Mouse (Mus musculus): ENCODE data around the gene Dnaaf2. TPM values are rescaled to one million over a fixed set of nuclear protein-coding genes. Genes with fewer than 3 reads are reported as not detected.

The Dnaaf2 gene
- polyA plus RNA-seq, 1 experiment from 2014 or later = 15.4 TPM

- H3K4me3 ChIP-seq = no peak overlapping the region
- WGBS = 89% methylated on average over 5 of the region's 5 CpGs
- peaks cover 4% of the 10 kb centered on the region; the same call in 1 of the 2 replicates for H3K9me3 ChIP-seq
- peaks cover 65% of the 10 kb centered on the region for H3K36me3 ChIP-seq (replicated peaks)
- H3K27me3 ChIP-seq (replicated peaks; ENCODE audit: low read depth, poor library complexity, severe bottlenecking) = no peaks in the 10 kb centered on the region
- DNase-seq (ENCODE audit: low spot score) = no peak
- no peak overlapping the region for H3K27ac ChIP-seq (replicated peaks)
- H3K4me1 ChIP-seq = peaks cover 17% of the 10 kb centered on the region
Measured at GRCm38 (mm10) chr12:69191396-69191795, 6.8 kb downstream of the Dnaaf2 start.

- DNase-seq (ENCODE audit: low spot score) = no peak
- 100% methylated on average over 1 of the region's 1 CpGs for WGBS
Measured at GRCm38 (mm10) chr12:69190522-69190921, 7.7 kb downstream of the Dnaaf2 start.

GRCm38 (mm10) chr12:69190074-69190473, 8.2 kb downstream of the Dnaaf2 start:
- DNase-seq (ENCODE audit: low spot score) = no peak
- H3K4me3 ChIP-seq = no peak overlapping the region
- no peak overlapping the region for H3K27ac ChIP-seq (replicated peaks)
- WGBS = 87% methylated on average over 9 of the region's 9 CpGs
- no peaks in the 10 kb centered on the region for H3K27me3 ChIP-seq (replicated peaks; ENCODE audit: low read depth, poor library complexity, severe bottlenecking)
- H3K36me3 ChIP-seq (replicated peaks) = peaks cover 69% of the 10 kb centered on the region
- H3K9me3 ChIP-seq = peaks cover 4% of the 10 kb centered on the region; the same call in 1 of the 2 replicates
- peaks cover 17% of the 10 kb centered on the region for H3K4me1 ChIP-seq

More at GRCm38 (mm10) chr12:69190522-69190921, 7.7 kb downstream of the Dnaaf2 start:
- Histone ChIP-seq H3K9me3 (peaks cover 4% of the 10 kb centered on the region; the same call in 1 of the 2 replicates), H3K27ac (replicated peaks) (no peak overlapping the region), H3K4me1 (peaks cover 17% of the 10 kb centered on the region), H3K4me3 (no peak overlapping the region), H3K36me3 (replicated peaks) (peaks cover 67% of the 10 kb centered on the region), H3K27me3 (replicated peaks; ENCODE audit: low read depth, poor library complexity, severe bottlenecking) (no peaks in the 10 kb centered on the region)

- H3K36me3 ChIP-seq (replicated peaks) = peaks cover 55% of the 10 kb centered on the region
- 78% methylated on average over 5 of the region's 5 CpGs for WGBS
- no peak for DNase-seq (ENCODE audit: low spot score)
Measured at GRCm38 (mm10) chr12:69186811-69187471, 11.3 kb downstream of the Dnaaf2 start.

GRCm38 (mm10) chr12:69185371-69185770, 12.9 kb downstream of the Dnaaf2 start:
- H3K9me3 ChIP-seq = no peaks in the 10 kb centered on the region
- H3K27me3 ChIP-seq (replicated peaks; ENCODE audit: low read depth, poor library complexity, severe bottlenecking) = no peaks in the 10 kb centered on the region
- 0 out of 2 replicates have a peak overlapping the region, but pooled peaks have one; percentile 93 for H3K27ac ChIP-seq (replicated peaks)
- peaks cover 29% of the 10 kb centered on the region for H3K4me1 ChIP-seq
- DNase-seq (ENCODE audit: low spot score) = no peak
- peaks cover 52% of the 10 kb centered on the region for H3K36me3 ChIP-seq (replicated peaks)
- 76% methylated on average over 7 of the region's 7 CpGs for WGBS
- H3K4me3 ChIP-seq = peak overlapping the region; percentile 88

More at GRCm38 (mm10) chr12:69186811-69187471, 11.3 kb downstream of the Dnaaf2 start:
- no peaks in the 10 kb centered on the region for H3K27me3 ChIP-seq (replicated peaks; ENCODE audit: low read depth, poor library complexity, severe bottlenecking)
- H3K27ac ChIP-seq (replicated peaks) = no peak overlapping the region
- peaks cover 29% of the 10 kb centered on the region for H3K4me1 ChIP-seq
- 0 out of 2 replicates have a peak overlapping the region, but pooled peaks have one; percentile 14 for H3K4me3 ChIP-seq
- peaks cover 4% of the 10 kb centered on the region; the same call in 1 of the 2 replicates for H3K9me3 ChIP-seq

GRCm38 (mm10) chr12:69184342-69185295, 13.6 kb downstream of the Dnaaf2 start:
- Histone ChIP-seq H3K27ac (replicated peaks) (peak overlapping the region; percentile 93), H3K4me1 (peaks cover 29% of the 10 kb centered on the region), H3K9me3 (no peaks in the 10 kb centered on the region), H3K27me3 (replicated peaks; ENCODE audit: low read depth, poor library complexity, severe bottlenecking) (no peaks in the 10 kb centered on the region), H3K4me3 (peak overlapping the region; percentile 88), H3K36me3 (replicated peaks) (peaks cover 46% of the 10 kb centered on the region)
- peak; percentile 64 for DNase-seq (ENCODE audit: low spot score)
- WGBS = 3% methylated on average over 86 of the region's 86 CpGs

GRCm38 (mm10) chr12:69183583-69184308, 14.5 kb downstream of the Dnaaf2 start, which contains the start of the genes Rpl36al and Mgat2:
TSS of gene Rpl36al (minus strand) at chr12:69184083.
TSS of gene Mgat2 (plus strand) at chr12:69184157.
- H3K9me3 ChIP-seq = no peaks in the 10 kb centered on the region
- H3K27me3 ChIP-seq (replicated peaks; ENCODE audit: low read depth, poor library complexity, severe bottlenecking) = no peaks in the 10 kb centered on the region
- peak; percentile 98 for DNase-seq (ENCODE audit: low spot score)
- peak within 1 kb of the TSS; percentile 88 for H3K4me3 ChIP-seq
- peaks cover 29% of the 10 kb centered on the region for H3K4me1 ChIP-seq
- peak within 1 kb of the TSS; percentile 93 for H3K27ac ChIP-seq (replicated peaks)
- H3K36me3 ChIP-seq (replicated peaks) = peaks cover 46% of the 10 kb centered on the region
- under 1% methylated on average over 84 of the region's 84 CpGs for WGBS

GRCm38 (mm10) chr12:69181800-69182199, 16.4 kb downstream of the Dnaaf2 start:
- H3K27ac ChIP-seq (replicated peaks) = no peak overlapping the region
- no peaks in the 10 kb centered on the region for H3K9me3 ChIP-seq
- DNase-seq (ENCODE audit: low spot score) = no peak
- peaks cover 25% of the 10 kb centered on the region for H3K4me1 ChIP-seq
- H3K4me3 ChIP-seq = no peak overlapping the region
- peaks cover 51% of the 10 kb centered on the region for H3K36me3 ChIP-seq (replicated peaks)
- H3K27me3 ChIP-seq (replicated peaks; ENCODE audit: low read depth, poor library complexity, severe bottlenecking) = no peaks in the 10 kb centered on the region
- WGBS = 87% methylated on average over 4 of the region's 4 CpGs

GRCm38 (mm10) chr12:69179371-69179770, 18.9 kb downstream of the Dnaaf2 start:
- DNase-seq (ENCODE audit: low spot score) = no peak
- 85% methylated on average over 12 of the region's 12 CpGs for WGBS
- Histone ChIP-seq H3K27ac (replicated peaks) (no peak overlapping the region), H3K27me3 (replicated peaks; ENCODE audit: low read depth, poor library complexity, severe bottlenecking) (no peaks in the 10 kb centered on the region), H3K36me3 (replicated peaks) (peaks cover 72% of the 10 kb centered on the region), H3K4me3 (no peak overlapping the region), H3K9me3 (no peaks in the 10 kb centered on the region), H3K4me1 (peaks cover 6% of the 10 kb centered on the region; the same call in 1 of the 2 replicates)

GRCm38 (mm10) chr12:69177526-69177925, 20.7 kb downstream of the Dnaaf2 start:
- Histone ChIP-seq H3K36me3 (replicated peaks) (peaks cover 86% of the 10 kb centered on the region), H3K4me1 (no peaks in the 10 kb centered on the region)

GRCm38 (mm10) chr12:69175975-69176374, 22.3 kb downstream of the Dnaaf2 start:
- Histone ChIP-seq H3K27ac (replicated peaks) (no peak overlapping the region), H3K9me3 (no peaks in the 10 kb centered on the region), H3K36me3 (replicated peaks) (peaks cover 79% of the 10 kb centered on the region), H3K4me3 (no peak overlapping the region), H3K27me3 (replicated peaks; ENCODE audit: low read depth, poor library complexity, severe bottlenecking) (no peaks in the 10 kb centered on the region), H3K4me1 (no peaks in the 10 kb centered on the region)
- 92% methylated on average over 3 of the region's 3 CpGs for WGBS
- no peak for DNase-seq (ENCODE audit: low spot score)

More at GRCm38 (mm10) chr12:69177526-69177925, 20.7 kb downstream of the Dnaaf2 start:
- Histone ChIP-seq H3K9me3 (no peaks in the 10 kb centered on the region), H3K27ac (replicated peaks) (no peak overlapping the region), H3K4me3 (no peak overlapping the region), H3K27me3 (replicated peaks; ENCODE audit: low read depth, poor library complexity, severe bottlenecking) (no peaks in the 10 kb centered on the region)
- DNase-seq (ENCODE audit: low spot score) = no peak
- 88% methylated on average over 3 of the region's 3 CpGs for WGBS

GRCm38 (mm10) chr12:69171307-69171706, 26.9 kb downstream of the Dnaaf2 start:
- no peak for DNase-seq (ENCODE audit: low spot score)
- no peak overlapping the region for H3K4me3 ChIP-seq
- H3K27ac ChIP-seq (replicated peaks) = no peak overlapping the region
- WGBS = 90% methylated on average over 2 of the region's 2 CpGs
- H3K27me3 ChIP-seq (replicated peaks; ENCODE audit: low read depth, poor library complexity, severe bottlenecking) = no peaks in the 10 kb centered on the region
- no peaks in the 10 kb centered on the region for H3K9me3 ChIP-seq
- peaks cover 16% of the 10 kb centered on the region for H3K4me1 ChIP-seq
- H3K36me3 ChIP-seq (replicated peaks) = peaks cover 42% of the 10 kb centered on the region

All from embryonic facial prominence, embryonic 10.5 days (tissue).